Mouse (Mus musculus): ENCODE data around the gene Ncor2.

GRCm38 (mm10) chr5:125103396-125103795 lies 75.6 kb downstream of the Ncor2 start:
- no peak for TF ChIP-seq MAFK (IDR thresholded peaks at IDR 0.05; ENCODE audit: insufficient read depth, low read depth, low read length)
- no peak for TF ChIP-seq CHD2 (IDR thresholded peaks at IDR 0.05; ENCODE audit: low read depth, low read length)
